18 mouse cellular contexts compared by ENCODE assay signal in genomic region chr6:71119577-71120254, GRCm38 (mm10). TPM values are rescaled to one million over a fixed set of nuclear protein-coding genes. Genes with fewer than 3 reads are reported as not detected.
DNase-seq lines count a peak whose midpoint lies in the region; ATAC-seq and TF ChIP-seq lines count a peak whose summit lies in the region.
"Had no signal": no experiment of that assay in that cellular context is flagged by ENCODE, and none has a peak within 500 bp of the region (broad histone marks: within the 10 kb centered on the region; RNA-seq: fewer than 3 reads in every experiment).

No protein-coding gene starts in this region.

- no peak overlapping the region for H3K4me3 ChIP-seq in kidney, postnatal 0 days (replicated peaks; ENCODE audit: low read depth, low read length)
- H3K4me3 ChIP-seq in CH12.LX (replicated peaks in 1 of 3; ENCODE audit: low read depth in 2 of 3, low read length in 2 of 3, poor library complexity in 1 of 3): no peak overlapping the region
- H3K4me3 ChIP-seq: embryonic facial prominence, embryonic 13.5 days; forebrain, embryonic 12.5 days; limb, embryonic 13.5 days had no signal

- no peaks in the 10 kb centered on the region for H3K4me1 ChIP-seq in kidney, postnatal 0 days (replicated peaks; ENCODE audit: insufficient read depth, low read length)
- H3K4me1 ChIP-seq in CH12.LX (ENCODE audit: control insufficient read depth in 1 of 2, insufficient read depth in 2 of 2): peaks cover 6 to 32% of the 10 kb centered on the region in 2 experiments; a peak in 3 of 4 replicates
- H3K4me1 ChIP-seq: embryonic facial prominence, embryonic 13.5 days; forebrain, embryonic 12.5 days; limb, embryonic 13.5 days had no signal

- no peak for TF ChIP-seq CTCF in kidney, postnatal 0 days (IDR thresholded peaks at IDR 0.05; ENCODE audit: low read depth)
- TF ChIP-seq CTCF in CH12.LX (conservative IDR thresholded peaks at IDR 0.05 in 1 of 2, IDR thresholded peaks at IDR 0.05 in 1 of 2; ENCODE audit: low read depth in 2 of 2, low read length in 2 of 2): no peak

- H3K4me2 ChIP-seq in kidney, postnatal 0 days (ENCODE audit: low read length): no peak overlapping the region
- H3K4me2 ChIP-seq in CH12.LX (ENCODE audit: insufficient read depth, low read depth, poor library complexity, severe bottlenecking): peak overlapping the region; percentile 89
- H3K4me2 ChIP-seq: embryonic facial prominence, embryonic 13.5 days; forebrain, embryonic 12.5 days; hindbrain, embryonic 14.5 days; limb, embryonic 13.5 days had no signal

- WGBS in kidney, postnatal 0 days: 12% methylated on average over 9 of the region's 10 CpGs

- no peak overlapping the region for H3K27ac ChIP-seq in kidney, postnatal 0 days
- peak overlapping the region; percentile 71; the same call in 1 of the 2 replicates for H3K27ac ChIP-seq in CH12.LX (ENCODE audit: insufficient read depth, low read depth)
- H3K27ac ChIP-seq: embryonic facial prominence, embryonic 13.5 days; forebrain, embryonic 12.5 days; hindbrain, embryonic 14.5 days; limb, embryonic 13.5 days had no signal

- dilution Hi-C loops in CH12.LX (cut with MboI; ENCODE audit: extremely low pct_ligation_motif_present, extremely low pct_unique_long_range_greater_than_20kb, low sequenced_read_pairs): no loop called here

- in situ Hi-C loops in CH12.LX (cut with MboI; ENCODE audit: low pct_ligation_motif_present, low pct_unique_long_range_greater_than_20kb, low sequenced_read_pairs): loop anchor here (10.0 kb wide), 1 partner anchor 95 kb away; no protein-coding TSS in a partner anchor

- no peak for TF ChIP-seq POLR2A in CH12.LX (IDR thresholded peaks at IDR 0.05; ENCODE audit: low read depth, low read length)

- H3K9ac ChIP-seq in kidney, postnatal 0 days (ENCODE audit: low read depth, low read length): no peak overlapping the region
- H3K9ac ChIP-seq in CH12.LX (ENCODE audit: insufficient read depth, low read depth): peak overlapping the region; percentile 73
- H3K9ac ChIP-seq: embryonic facial prominence, embryonic 13.5 days; forebrain, embryonic 12.5 days; hindbrain, embryonic 14.5 days; limb, embryonic 13.5 days had no signal

- H3K27me3 ChIP-seq in kidney, postnatal 0 days (ENCODE audit: insufficient read depth, low read length): no peaks in the 10 kb centered on the region
- H3K27me3 ChIP-seq in CH12.LX (replicated peaks): no peaks in the 10 kb centered on the region
- H3K27me3 ChIP-seq: embryonic facial prominence, embryonic 13.5 days; forebrain, embryonic 12.5 days; limb, embryonic 13.5 days; Patski had no signal

- ATAC-seq in kidney, postnatal 0 days (replicated peaks; ENCODE audit: low FRiP score, low read depth): peak; percentile 29; the same call in 1 of the 2 replicates
- ATAC-seq: Patski had no signal

- TF ChIP-seq RAD21 in CH12.LX (IDR thresholded peaks at IDR 0.05; ENCODE audit: low read depth, low read length): no peak

- no peaks in the 10 kb centered on the region for H3K79me2 ChIP-seq in CH12.LX (replicated peaks; ENCODE audit: control insufficient read depth, extremely low read depth, insufficient read depth, poor library complexity, severe bottlenecking)

- no peaks in the 10 kb centered on the region for H3K9me3 ChIP-seq in kidney, postnatal 0 days (replicated peaks; ENCODE audit: low read length)
- H3K9me3 ChIP-seq in CH12.LX (replicated peaks; ENCODE audit: low read length): peaks cover 5% of the 10 kb centered on the region
- H3K9me3 ChIP-seq: embryonic facial prominence, embryonic 13.5 days; forebrain, embryonic 12.5 days; limb, embryonic 13.5 days had no signal

- DNase-seq in kidney, postnatal 0 days (ENCODE audit: low spot score): no peak
- no peak for DNase-seq in kidney, adult 11 months
- peak; percentile 46 for DNase-seq in CD4-positive, CD25-positive, alpha-beta regulatory T cell, adult 2 months (ENCODE audit: low read depth, low spot score)
- peak; percentile 74 for DNase-seq in CH12.LX (ENCODE audit: extremely low read depth)
- peak; percentile 19 for DNase-seq in embryo, embryonic 10.5 days (ENCODE audit: low spot score)
- DNase-seq in ovary, postnatal 10 days (ENCODE audit: low spot score): no peak
- no peak for DNase-seq in layer of hippocampus, postnatal 25 days (ENCODE audit: extremely low spot score in 1 of 2, low spot score in 1 of 2)
- DNase-seq: adrenal gland, postnatal 10 days; cerebellum, adult 9-11 months; heart, adult 11 months; heart, postnatal 14 days; kidney, adult 2 months; right cerebral cortex, adult 18-20 months had no signal

- peak; percentile 46; the same call in 1 of the 2 replicates for TF ChIP-seq EP300 in CH12.LX (IDR thresholded peaks at IDR 0.05; ENCODE audit: low read length)

- no peaks in the 10 kb centered on the region for H3K36me3 ChIP-seq in kidney, postnatal 0 days (ENCODE audit: insufficient read depth, low read length)
- H3K36me3 ChIP-seq in CH12.LX (replicated peaks in 1 of 2; ENCODE audit: control insufficient read depth in 1 of 2, insufficient read depth in 1 of 2, low read length in 1 of 2): no peaks in the 10 kb centered on the region
- H3K36me3 ChIP-seq: embryonic facial prominence, embryonic 13.5 days; forebrain, embryonic 12.5 days; limb, embryonic 13.5 days had no signal

TF ChIP-seq in CH12.LX, 34 proteins besides CTCF, POLR2A, EP300 and RAD21:
- TF ChIP-seq TCF12 (IDR thresholded peaks at IDR 0.05; ENCODE audit: low read depth, low read length) (0 out of 2 replicates have a peak, but pooled peaks have one; percentile 16), IRF4 (IDR thresholded peaks at IDR 0.05; ENCODE audit: low read depth, low read length) (peak; percentile 48; the same call in 1 of the 2 replicates), UBTF (IDR thresholded peaks at IDR 0.05; ENCODE audit: low read depth, low read length) (no peak), MAX (IDR thresholded peaks at IDR 0.05; ENCODE audit: low read length) (no peak), MAFK (IDR thresholded peaks at IDR 0.05; ENCODE audit: insufficient replicate concordance, low read length) (no peak), NELFE (IDR thresholded peaks at IDR 0.05; ENCODE audit: low read depth, low read length) (0 out of 2 replicates have a peak, but pooled peaks have one; percentile 20), POLR2AphosphoS2 (IDR thresholded peaks at IDR 0.05; ENCODE audit: low read depth, low read length) (no peak), ETS1 (conservative IDR thresholded peaks at IDR 0.05; ENCODE audit: low read depth, low read length) (peak; percentile 24; the same call in 1 of the 2 replicates), ELF1 (IDR thresholded peaks at IDR 0.05; ENCODE audit: low read depth, low read length) (0 out of 2 replicates have a peak, but pooled peaks have one; percentile 12), CHD1 (IDR thresholded peaks at IDR 0.05; ENCODE audit: low read depth, low read length) (peak; percentile 92), CHD2 (IDR thresholded peaks at IDR 0.05; ENCODE audit: low read length) (0 out of 2 replicates have a peak, but pooled peaks have one; percentile 13), TBP (conservative IDR thresholded peaks at IDR 0.05; ENCODE audit: low read depth, low read length) (no peak), MYC (IDR thresholded peaks at IDR 0.05; ENCODE audit: low read depth, low read length) (peak; percentile 1; the same call in 1 of the 2 replicates), JUN (IDR thresholded peaks at IDR 0.05; ENCODE audit: insufficient read depth, low read depth, low read length) (no peak), ZNF384 (IDR thresholded peaks at IDR 0.05; ENCODE audit: low read depth, low read length) (peak; percentile 99)

RNA-seq across cellular contexts. Expression of gene Thnsl2, which starts 24.5 kb away (rescaled TPM):
- 99.3 and 110 TPM in 2 replicates for polyA plus RNA-seq in kidney, postnatal 0 days (2015; fragmentation: Nextera tagmentation; extraction: Ambion mirVana)
- total RNA-seq in CH12.LX (2012; rRNA removed) (not detected in 2 replicates), CH12.LX (2014; rRNA removed) (not detected in 2 replicates)
- polyA plus RNA-seq in CH12.LX (2012; ENCODE audit: insufficient read length, low read depth): not detected in 2 replicates
- 1 to 10 TPM; 3.7 TPM for total RNA-seq in layer of hippocampus, postnatal 25 days (2021)

Comparison
In these comparisons a context has a peak if more than half of its experiments do, and no peak if none do; other contexts are left out.
1. DNase-seq: peak in CD4-positive, CD25-positive, alpha-beta regulatory T cell, adult 2 months (single experiment), CH12.LX (single experiment) and embryo, embryonic 10.5 days (single experiment); none in kidney, postnatal 0 days (single experiment), kidney, adult 11 months (single experiment), ovary, postnatal 10 days (single experiment) and layer of hippocampus, postnatal 25 days (0 of 2).
2. RNA of gene Thnsl2, which starts 24.5 kb away (total RNA-seq): 3.7 TPM in layer of hippocampus, postnatal 25 days; not detected in CH12.LX; every median in the first group is over 4 times any median in the second.